Mouse (Mus musculus): Measurements from ENCODE around the gene Cckar. TPM values are rescaled to one million over a fixed set of nuclear protein-coding genes. Genes with fewer than 3 reads are reported as not detected.

The Cckar gene
- 3.9 TPM for polyA plus RNA-seq (2014; fragmentation: Illumina TruSeq; extraction: RNeasy Lipid Tissue Mini Kit (QIAGEN cat#74804); ENCODE audit: low read depth, low replicate concordance)

DNA sequence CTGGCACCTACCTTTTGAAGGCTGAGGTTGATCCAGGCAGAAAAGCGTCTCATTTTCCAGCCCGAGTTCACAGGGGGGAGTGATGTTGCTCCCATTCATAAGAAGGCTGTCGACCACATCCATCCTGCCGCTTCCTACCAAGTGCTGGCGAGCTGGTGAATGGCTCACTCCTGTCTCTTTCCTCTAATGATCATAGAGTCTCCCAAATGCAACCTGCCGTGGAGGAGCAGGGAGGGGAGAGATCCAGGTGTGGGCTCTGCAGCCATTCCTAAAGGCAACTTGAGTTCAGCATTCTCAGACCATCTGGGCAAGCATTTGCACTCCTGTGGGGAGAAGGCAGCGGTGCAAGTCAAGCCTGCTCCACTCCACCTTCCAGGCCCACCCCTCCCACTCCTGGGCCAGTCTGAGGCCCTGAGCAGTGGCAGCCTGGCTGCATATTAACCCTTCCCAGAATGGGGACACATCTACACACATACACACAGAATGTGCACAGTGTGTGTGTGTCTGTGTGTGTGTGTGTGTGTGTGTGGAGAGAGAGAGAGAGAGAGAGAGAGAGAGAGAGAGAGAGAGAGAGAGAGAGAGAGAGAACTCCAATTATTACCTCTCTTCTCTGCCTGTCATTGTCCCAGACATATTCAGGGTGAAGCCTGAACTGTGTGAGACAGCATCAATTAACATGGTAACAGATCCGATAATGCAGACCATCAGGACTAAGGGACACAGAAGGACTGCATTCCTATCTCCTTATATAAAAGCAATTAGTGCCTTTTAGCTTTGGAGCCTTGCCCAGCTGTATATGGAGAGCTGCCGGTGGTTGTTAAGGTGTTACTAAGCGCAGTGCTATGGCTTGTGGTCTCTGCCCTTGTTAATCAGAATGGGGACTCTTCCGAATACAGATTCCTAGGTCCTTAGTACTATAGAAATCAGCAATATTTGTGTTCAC is at the start of gene Cckar:
Gene Cckar, minus strand, starts transcription at position 471 of the 943 bp plus-strand sequence.

Other genes starting within 250 kb of the Cckar start
- gene Rbpj, start 241.6 kb downstream of the Cckar start, polyA plus RNA-seq (2014; fragmentation: Illumina TruSeq; extraction: RNeasy Lipid Tissue Mini Kit (QIAGEN cat#74804); ENCODE audit: low read depth, low replicate concordance) = 69.1 TPM
- 56.9 TPM for gene Tbc1d19, start 101.9 kb upstream of the Cckar start, polyA plus RNA-seq (2014; fragmentation: Illumina TruSeq; extraction: RNeasy Lipid Tissue Mini Kit (QIAGEN cat#74804); ENCODE audit: low read depth, low replicate concordance)